Mouse (Mus musculus) forebrain, embryonic 14.5 days (tissue): ENCODE measurements around the gene Bex2. TPM values are rescaled to one million over a fixed set of nuclear protein-coding genes. Genes with fewer than 3 reads are reported as not detected.
"Not testable (repeated sequence)": the region's sequence is repeated elsewhere in the genome, so short reads cannot be mapped to it uniquely, and the experiment has no call there.

ENCODE experiments used
- ATAC-seq: fragments of 200-750 bp; cut with Nextera tagmentation; 2 replicates; pipeline ENCODE4 v1.8.0; 2017; ENCODE audit warnings: mild to moderate bottlenecking, moderate library complexity
- DNase-seq: peaks from one replicate; pipeline ENCODE4 v3.0.0-alpha.2; 2015; ENCODE audit warnings: low spot score
- H3K27ac ChIP-seq: fragments of 300-500 bp; sonication (generic); 2 replicates; pipeline ENCODE4 v1.5.1; 2014; ENCODE audit warnings: low read depth, mild to moderate bottlenecking, control low read depth, low read length, moderate library complexity
- H3K27me3 ChIP-seq: fragments of 300-500 bp; sonication (generic); replicated peaks from 2 replicates; pipeline ENCODE4 v1.6.1; 2014; ENCODE audit warnings: low read length, control low read depth, mixed read lengths; ENCODE audit not compliant: control insufficient read depth, insufficient read depth
- H3K36me3 ChIP-seq: fragments of 300-500 bp; sonication (generic); 2 replicates; pipeline ENCODE4 v1.6.1; 2014; ENCODE audit warnings: low read length, control low read depth; ENCODE audit not compliant: control insufficient read depth, insufficient read depth
- H3K4me1 ChIP-seq: fragments of 300-500 bp; sonication (generic); 2 replicates; pipeline ENCODE4 v1.6.1; 2014; ENCODE audit warnings: antibody characterized with exemption, low read length, control low read depth; ENCODE audit not compliant: control insufficient read depth, insufficient read depth
- H3K4me2 ChIP-seq: fragments of 300-500 bp; sonication (generic); 2 replicates; pipeline ENCODE4 v1.6.1; 2014; ENCODE audit warnings: mild to moderate bottlenecking, control low read depth, low read length
- H3K4me3 ChIP-seq: fragments of 300-500 bp; sonication (generic); 2 replicates; pipeline ENCODE4 v1.5.1; 2014; ENCODE audit warnings: low read depth, low read length, control low read depth
- H3K9ac ChIP-seq: fragments of 300-500 bp; sonication (generic); 2 replicates; pipeline ENCODE4 v1.6.1; 2014; ENCODE audit warnings: mild to moderate bottlenecking, low read length, control low read depth, moderate library complexity
- H3K9me3 ChIP-seq: fragments of 300-500 bp; sonication (generic); replicated peaks from 2 replicates; pipeline ENCODE4 v1.6.1; 2016; ENCODE audit warnings: low read length, control low read depth, mixed read lengths; ENCODE audit not compliant: control insufficient read depth
- WGBS: fragments of 180-500 bp; shearing (Covaris S2); extraction: QIAGEN DNeasy Blood & Tissue Kit; methylation state at CpG from one replicate; pipeline ENCODE4 v1.1.7; 2014; 5-methylcytosine and 5-hydroxymethylcytosine counted together
- polyA plus RNA-seq: library from polyadenylated mRNA; unstranded; fragments of >200 nt; fragmentation: Nextera tagmentation; extraction: Ambion mirVana; gene quantifications from 2 replicates; pipeline ENCODE4 v1.2.1, GENCODE M21; 2014

The Bex2 gene
- polyA plus RNA-seq: 515 and 569 TPM in 2 replicates

- H3K4me3 ChIP-seq: peak within 1 kb of the TSS; percentile 37
- DNase-seq: peak; percentile 6
- H3K27me3 ChIP-seq, H3K9me3 ChIP-seq, H3K36me3 ChIP-seq, H3K4me1 ChIP-seq: not testable (repeated sequence)
- WGBS: 40% methylated on average over 2 of the region's 32 CpGs
- ATAC-seq: peak; percentile 97
- H3K9ac ChIP-seq: peak within 1 kb of the TSS; percentile 68
- peak within 1 kb of the TSS; percentile 49 for H3K4me2 ChIP-seq
- peak within 1 kb of the TSS; percentile 80; the same call in 1 of the 2 replicates for H3K27ac ChIP-seq
Measured at GRCm38 (mm10) chrX:136068020-136068419, at the start of gene Bex2. Gene Bex2 (minus strand): TSS chrX:136068236.

- peak overlapping the region; percentile 54 for H3K9ac ChIP-seq
- H3K36me3 ChIP-seq: no peaks in the 10 kb centered on the region
- H3K9me3 ChIP-seq: no peaks in the 10 kb centered on the region
- peak; percentile 94 for DNase-seq
- H3K27ac ChIP-seq: peak overlapping the region; percentile 53
- peak overlapping the region; percentile 25 for H3K4me3 ChIP-seq
- H3K27me3 ChIP-seq: no peaks in the 10 kb centered on the region
- no peaks in the 10 kb centered on the region for H3K4me1 ChIP-seq
- peak; percentile 99 for ATAC-seq
- 27% methylated on average over 23 of the region's 23 CpGs for WGBS
- H3K4me2 ChIP-seq: peak overlapping the region; percentile 52
Measured at GRCm38 (mm10) chrX:136115419-136115961, 47.5 kb upstream of the Bex2 start.

DNA sequence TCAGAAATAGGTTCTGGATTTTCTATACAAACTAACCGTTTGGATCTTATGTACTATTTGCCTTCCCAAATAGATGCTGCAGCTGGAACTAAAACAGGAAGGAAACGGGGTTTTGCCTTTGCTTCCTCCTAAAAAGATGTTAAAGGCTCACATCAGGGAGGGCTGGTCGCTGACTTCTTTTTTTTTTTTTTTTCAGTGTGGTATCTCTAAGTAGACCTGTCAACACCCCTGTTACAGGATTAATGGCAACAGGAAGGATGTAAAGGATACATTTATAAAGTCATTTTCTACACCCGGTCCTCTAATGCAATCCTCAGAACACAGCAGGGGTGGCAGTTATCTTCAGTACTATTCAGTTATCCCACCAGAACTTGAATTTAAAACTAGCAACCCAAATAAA is 47.0 kb upstream of the Bex2 start:
- Histone ChIP-seq H3K27me3 (no peaks in the 10 kb centered on the region; the same call in 1 of the 2 replicates), H3K9ac (no peak overlapping the region), H3K9me3 (no peaks in the 10 kb centered on the region), H3K27ac (no peak overlapping the region), H3K4me1 (no peaks in the 10 kb centered on the region), H3K36me3 (no peaks in the 10 kb centered on the region), H3K4me2 (peak overlapping the region; percentile 39), H3K4me3 (0 out of 2 replicates have a peak overlapping the region, but pooled peaks have one; percentile 25)
- no peak for ATAC-seq
- WGBS: 45% methylated on average over 4 of the region's 4 CpGs
- no peak for DNase-seq

DNA sequence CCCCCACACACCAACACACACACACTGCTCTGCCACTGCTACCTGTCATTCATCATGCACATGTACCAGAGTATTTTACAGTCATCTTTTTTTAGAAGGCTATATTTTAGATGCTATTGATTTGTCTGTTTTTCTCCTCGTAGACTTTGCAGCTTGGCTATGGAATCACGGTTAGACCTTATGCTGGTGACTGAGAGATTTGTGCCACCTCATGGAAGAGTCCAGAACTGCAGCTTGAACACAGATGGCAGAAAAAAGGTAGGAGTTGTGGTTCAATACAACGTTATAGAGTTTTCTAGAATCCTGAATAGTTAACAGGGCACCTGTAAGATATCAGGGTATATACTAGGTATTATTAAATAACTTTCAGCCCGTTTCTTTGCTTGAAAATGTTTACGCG is 39.9 kb upstream of the Bex2 start:
- peak; percentile 42; the same call in 1 of the 2 replicates for ATAC-seq
- peak; percentile 71 for DNase-seq

GRCm38 (mm10) chrX:136104724-136105088 is 36.7 kb upstream of the Bex2 start:
- DNase-seq (peak; percentile 45), ATAC-seq (peak; percentile 52; the same call in 1 of the 2 replicates)
- H3K27me3 ChIP-seq: no peaks in the 10 kb centered on the region
- no peak overlapping the region for H3K4me2 ChIP-seq
- H3K4me3 ChIP-seq: no peak overlapping the region
- H3K9ac ChIP-seq: no peak overlapping the region
- H3K27ac ChIP-seq: no peak overlapping the region; the same call in 1 of the 2 replicates
- no peaks in the 10 kb centered on the region for H3K36me3 ChIP-seq
- no peaks in the 10 kb centered on the region for H3K9me3 ChIP-seq
- H3K4me1 ChIP-seq: no peaks in the 10 kb centered on the region
- WGBS: 40% methylated on average over 3 of the region's 3 CpGs

More for the DNA sequence above, 39.9 kb upstream of the Bex2 start:
- Histone ChIP-seq H3K9ac (no peak overlapping the region), H3K4me2 (no peak overlapping the region), H3K27me3 (no peaks in the 10 kb centered on the region; the same call in 1 of the 2 replicates), H3K36me3 (no peaks in the 10 kb centered on the region), H3K4me3 (no peak overlapping the region), H3K27ac (no peak overlapping the region), H3K4me1 (no peaks in the 10 kb centered on the region), H3K9me3 (no peaks in the 10 kb centered on the region)
- 52% methylated on average over 6 of the region's 6 CpGs for WGBS

DNA sequence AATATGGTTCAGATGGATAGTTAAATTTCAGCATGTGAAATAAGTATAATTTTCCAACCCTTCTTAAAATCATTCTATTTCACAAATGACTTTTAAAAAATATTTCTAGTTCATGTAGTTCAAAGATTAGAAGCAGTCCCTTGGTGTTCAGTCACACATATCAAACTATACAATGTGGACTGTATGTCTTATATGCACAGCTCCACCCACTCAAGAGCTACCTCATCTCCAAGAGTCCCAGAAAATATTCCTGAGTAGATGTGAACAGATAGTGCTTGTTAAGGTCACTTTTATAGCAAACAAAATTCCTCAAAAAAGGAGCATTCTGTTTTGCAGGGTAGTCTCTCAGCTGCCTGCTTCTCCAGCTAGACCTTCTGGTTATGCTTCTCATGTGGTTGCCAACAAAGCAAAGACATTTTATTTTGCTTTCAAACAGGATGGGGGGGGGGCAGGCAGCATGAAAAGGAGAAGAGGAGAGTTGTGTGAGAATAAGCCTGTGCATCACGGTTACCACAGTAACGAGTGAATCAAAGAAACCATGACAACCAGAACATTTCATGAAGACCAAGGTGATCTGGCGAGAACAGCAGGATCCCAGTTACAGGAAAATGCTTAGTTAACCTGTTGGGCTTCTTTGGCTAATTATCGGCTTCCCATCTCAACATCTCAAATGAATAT is 36.1 kb upstream of the Bex2 start:
- DNase-seq: peak; percentile 55
- no peak overlapping the region for H3K4me2 ChIP-seq
- H3K4me3 ChIP-seq: no peak overlapping the region
- no peak overlapping the region for H3K9ac ChIP-seq
- H3K4me1 ChIP-seq: no peaks in the 10 kb centered on the region
- 51% methylated on average over 4 of the region's 4 CpGs for WGBS
- H3K9me3 ChIP-seq: no peaks in the 10 kb centered on the region
- ATAC-seq: peak; percentile 68; the same call in 1 of the 2 replicates
- H3K27ac ChIP-seq: 0 out of 2 replicates have a peak overlapping the region, but pooled peaks have one; percentile 1
- H3K27me3 ChIP-seq: no peaks in the 10 kb centered on the region
- H3K36me3 ChIP-seq: no peaks in the 10 kb centered on the region

DNA sequence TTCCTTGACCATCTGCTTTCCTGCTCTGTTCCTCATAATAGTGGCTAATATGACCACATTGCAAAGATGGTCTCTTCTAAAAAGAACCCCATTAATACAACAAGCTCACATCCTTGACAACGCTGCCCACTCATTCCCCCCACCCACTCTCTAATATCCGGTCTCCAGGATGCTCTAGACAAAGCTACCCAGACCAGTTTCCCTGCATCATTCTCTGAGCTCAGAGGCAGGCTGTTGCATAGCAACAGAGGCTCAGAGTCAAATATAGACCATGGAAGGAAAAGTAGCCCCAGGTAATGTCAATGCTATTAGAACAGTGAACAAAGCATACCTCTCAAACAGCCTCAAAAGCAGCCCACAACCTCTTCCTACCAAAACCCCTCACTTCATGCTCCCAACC is 26.4 kb upstream of the Bex2 start:
- Histone ChIP-seq H3K27me3 (no peaks in the 10 kb centered on the region), H3K27ac (no peak overlapping the region), H3K9ac (no peak overlapping the region), H3K4me2 (no peak overlapping the region), H3K36me3 (no peaks in the 10 kb centered on the region), H3K9me3 (no peaks in the 10 kb centered on the region), H3K4me1 (no peaks in the 10 kb centered on the region), H3K4me3 (no peak overlapping the region)
- ATAC-seq (peak; percentile 60; the same call in 1 of the 2 replicates), DNase-seq (peak; percentile 53)
- 53% methylated on average over 2 of the region's 2 CpGs for WGBS

DNA sequence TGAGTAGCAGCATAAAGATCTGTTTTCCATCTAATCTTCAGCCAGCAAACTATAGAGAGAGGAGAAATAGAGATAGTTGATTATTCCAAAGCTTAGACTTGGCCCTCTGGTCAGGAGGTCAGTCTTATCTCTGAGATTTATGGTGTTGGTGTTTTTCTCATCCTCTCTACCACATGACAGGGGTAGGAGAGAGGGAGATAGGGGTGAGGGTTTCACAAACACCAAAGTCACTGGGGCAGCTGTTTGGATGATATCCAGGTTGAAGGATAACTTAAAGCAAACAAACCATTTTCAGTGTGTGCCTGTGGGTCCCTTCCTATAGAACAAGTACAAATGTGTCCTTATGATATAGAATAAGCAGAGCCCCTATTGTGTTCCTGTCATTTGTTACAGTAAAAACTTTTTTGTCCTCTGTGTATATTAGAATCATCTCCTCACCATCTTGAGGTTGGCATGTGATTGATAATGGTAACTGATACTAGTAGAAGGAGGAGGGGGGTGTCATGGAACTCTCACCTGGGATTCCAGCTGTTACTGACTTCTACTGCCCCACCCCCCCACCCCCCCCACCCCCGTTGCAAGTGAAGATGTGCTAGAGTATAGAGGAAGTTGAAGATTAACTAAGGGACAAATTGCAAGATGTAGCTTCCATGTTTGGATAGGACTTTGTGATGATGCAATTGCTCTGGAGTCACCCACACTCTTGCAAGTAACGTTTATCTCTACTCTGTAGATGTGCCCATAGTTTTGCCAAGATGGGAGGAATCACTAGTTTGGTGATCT is 24.7 kb upstream of the Bex2 start:
- no peak overlapping the region for H3K27ac ChIP-seq
- H3K4me2 ChIP-seq: no peak overlapping the region
- no peak overlapping the region for H3K4me3 ChIP-seq
- no peaks in the 10 kb centered on the region for H3K27me3 ChIP-seq
- WGBS: 61% methylated on average over 2 of the region's 2 CpGs
- DNase-seq: no peak
- no peak for ATAC-seq
- H3K9me3 ChIP-seq: no peaks in the 10 kb centered on the region
- H3K4me1 ChIP-seq: no peaks in the 10 kb centered on the region
- H3K9ac ChIP-seq: no peak overlapping the region
- no peaks in the 10 kb centered on the region for H3K36me3 ChIP-seq
